Mouse (Mus musculus) forebrain, embryonic 11.5 days (tissue): ENCODE measurements around the gene Cutal. TPM values are rescaled to one million over a fixed set of nuclear protein-coding genes. Genes with fewer than 3 reads are reported as not detected.

Source experiments
- ATAC-seq: fragments of 200-750 bp; cut with Nextera tagmentation; replicated peaks from 2 replicates; pipeline ENCODE4 v1.8.0; 2017; ENCODE audit warnings: moderate TSS enrichment; ENCODE audit not compliant: low FRiP score
- DNase-seq: peaks from one replicate; pipeline ENCODE4 v3.0.0-alpha.2; 2017; ENCODE audit warnings: low spot score
- H3K27ac ChIP-seq: fragments of 300-500 bp; sonication (generic); 2 replicates; pipeline ENCODE4 v1.5.1; 2014; ENCODE audit warnings: low read depth, low read length
- H3K27me3 ChIP-seq: fragments of 300-500 bp; sonication (generic); 2 replicates; pipeline ENCODE4 v1.6.1; 2014; ENCODE audit warnings: mild to moderate bottlenecking, low read length, mixed read lengths; ENCODE audit not compliant: control insufficient read depth, insufficient read depth
- H3K36me3 ChIP-seq: fragments of 300-500 bp; sonication (generic); 2 replicates; pipeline ENCODE4 v1.6.1; 2014; ENCODE audit warnings: mild to moderate bottlenecking, low read length, moderate library complexity, mixed read lengths; ENCODE audit not compliant: control insufficient read depth, insufficient read depth
- H3K4me1 ChIP-seq: fragments of 300-500 bp; sonication (generic); replicated peaks from 2 replicates; pipeline ENCODE4 v1.6.1; 2014; ENCODE audit warnings: low read length, mixed read lengths; ENCODE audit not compliant: control insufficient read depth, insufficient read depth
- H3K4me2 ChIP-seq: fragments of 300-500 bp; sonication (generic); 2 replicates; pipeline ENCODE4 v1.6.1; 2014; ENCODE audit warnings: low read depth, mild to moderate bottlenecking, low read length, moderate library complexity, mixed read lengths; ENCODE audit not compliant: severe bottlenecking
- H3K4me3 ChIP-seq: fragments of 300-500 bp; sonication (generic); 2 replicates; pipeline ENCODE4 v1.5.1; 2014; ENCODE audit warnings: low read depth, low read length
- H3K9ac ChIP-seq: fragments of 300-500 bp; sonication (generic); 2 replicates; pipeline ENCODE4 v1.6.1; 2014; ENCODE audit warnings: low read length
- H3K9me3 ChIP-seq: fragments of 300-500 bp; sonication (generic); 2 replicates; pipeline ENCODE4 v1.6.1; 2016; ENCODE audit warnings: low read length, mixed read lengths; ENCODE audit not compliant: control insufficient read depth
- WGBS: fragments of 180-500 bp; shearing (Covaris S2); extraction: QIAGEN DNeasy Blood & Tissue Kit; methylation state at CpG from one replicate; pipeline ENCODE4 v1.1.7; 2014; 5-methylcytosine and 5-hydroxymethylcytosine counted together
- polyA plus RNA-seq: library from polyadenylated mRNA; unstranded; fragments of >200 nt; fragmentation: Nextera tagmentation; extraction: Ambion mirVana; gene quantifications from 2 replicates; pipeline ENCODE4 v1.2.1, GENCODE M21; 2014

Gene Cutal
- polyA plus RNA-seq, 1 experiment from 2014 or later, result not detected

- Histone ChIP-seq H3K27me3 (no peaks in the 10 kb centered on the region), H3K27ac (no peak overlapping the region), H3K4me1 (no peaks in the 10 kb centered on the region), H3K4me2 (no peak overlapping the region), H3K36me3 (no peaks in the 10 kb centered on the region), H3K9ac (no peak overlapping the region), H3K9me3 (no peaks in the 10 kb centered on the region), H3K4me3 (no peak overlapping the region)
- no peak for ATAC-seq
- WGBS, result 87% methylated on average over 17 of the region's 17 CpGs
- no peak for DNase-seq
Measured at GRCm38 (mm10) chr2:34896821-34897460, 22.7 kb downstream of the Cutal start.

GRCm38 (mm10) chr2:34897820-34898219 lies 23.6 kb downstream of the Cutal start:
- ATAC-seq (no peak), DNase-seq (no peak)
- no peaks in the 10 kb centered on the region for H3K27me3 ChIP-seq
- no peak overlapping the region for H3K27ac ChIP-seq
- no peaks in the 10 kb centered on the region for H3K4me1 ChIP-seq
- no peaks in the 10 kb centered on the region for H3K36me3 ChIP-seq
- no peak overlapping the region for H3K4me3 ChIP-seq
- no peak overlapping the region for H3K4me2 ChIP-seq
- no peak overlapping the region for H3K9ac ChIP-seq
- WGBS, result 24% methylated on average over 10 of the region's 10 CpGs
- no peaks in the 10 kb centered on the region for H3K9me3 ChIP-seq

GRCm38 (mm10) chr2:34899682-34900081 lies 25.5 kb downstream of the Cutal start:
- H3K4me1 ChIP-seq, result no peaks in the 10 kb centered on the region
- no peaks in the 10 kb centered on the region for H3K9me3 ChIP-seq
- no peak overlapping the region for H3K4me3 ChIP-seq
- 84% methylated on average over 11 of the region's 11 CpGs for WGBS
- no peak overlapping the region for H3K4me2 ChIP-seq
- no peak for DNase-seq
- H3K9ac ChIP-seq, result no peak overlapping the region
- H3K27ac ChIP-seq, result no peak overlapping the region
- no peaks in the 10 kb centered on the region for H3K36me3 ChIP-seq
- H3K27me3 ChIP-seq, result no peaks in the 10 kb centered on the region
- ATAC-seq, result no peak

GRCm38 (mm10) chr2:34900412-34900811 lies 26.2 kb downstream of the Cutal start:
- DNase-seq (no peak), ATAC-seq (no peak)
- H3K27ac ChIP-seq, result no peak overlapping the region
- 69% methylated on average over 1 of the region's 1 CpGs for WGBS
- H3K4me3 ChIP-seq, result no peak overlapping the region
- no peak overlapping the region for H3K9ac ChIP-seq
- peaks cover under 1% of the 10 kb centered on the region; the same call in 1 of the 2 replicates for H3K4me1 ChIP-seq
- no peaks in the 10 kb centered on the region for H3K27me3 ChIP-seq
- H3K9me3 ChIP-seq, result no peaks in the 10 kb centered on the region
- H3K4me2 ChIP-seq, result no peak overlapping the region
- H3K36me3 ChIP-seq, result no peaks in the 10 kb centered on the region

GRCm38 (mm10) chr2:34901726-34902125 lies 27.5 kb downstream of the Cutal start:
- H3K27ac ChIP-seq, result no peak overlapping the region
- WGBS, result 76% methylated on average over 4 of the region's 4 CpGs
- ATAC-seq, result no peak

GRCm38 (mm10) chr2:34902731-34903130 lies 28.5 kb downstream of the Cutal start:
- Histone ChIP-seq H3K27me3 (no peaks in the 10 kb centered on the region), H3K9me3 (no peaks in the 10 kb centered on the region), H3K4me1 (peaks cover 2% of the 10 kb centered on the region; the same call in 1 of the 2 replicates), H3K4me2 (no peak overlapping the region), H3K27ac (no peak overlapping the region), H3K9ac (no peak overlapping the region), H3K36me3 (no peaks in the 10 kb centered on the region), H3K4me3 (no peak overlapping the region)
- ATAC-seq (no peak), DNase-seq (no peak)
- 87% methylated on average over 6 of the region's 6 CpGs for WGBS

More at GRCm38 (mm10) chr2:34901726-34902125, 27.5 kb downstream of the Cutal start:
- H3K9me3 ChIP-seq, result no peaks in the 10 kb centered on the region
- DNase-seq, result no peak
- peaks cover 2% of the 10 kb centered on the region; the same call in 1 of the 2 replicates for H3K4me1 ChIP-seq
- H3K36me3 ChIP-seq, result no peaks in the 10 kb centered on the region
- H3K27me3 ChIP-seq, result no peaks in the 10 kb centered on the region
- H3K4me2 ChIP-seq, result no peak overlapping the region
- H3K9ac ChIP-seq, result no peak overlapping the region
- no peak overlapping the region for H3K4me3 ChIP-seq

GRCm38 (mm10) chr2:34903191-34903590 lies 29.0 kb downstream of the Cutal start:
- Histone ChIP-seq H3K4me1 (peaks cover 2% of the 10 kb centered on the region; the same call in 1 of the 2 replicates), H3K4me2 (no peak overlapping the region), H3K27ac (no peak overlapping the region), H3K4me3 (no peak overlapping the region), H3K36me3 (no peaks in the 10 kb centered on the region), H3K9ac (no peak overlapping the region), H3K27me3 (no peaks in the 10 kb centered on the region), H3K9me3 (no peaks in the 10 kb centered on the region)
- no peak for DNase-seq
- whole genome bisulfite sequencing, result 84% methylated on average over 7 of the region's 7 CpGs
- ATAC-seq, result no peak

GRCm38 (mm10) chr2:34903652-34904405 lies 29.6 kb downstream of the Cutal start:
- no peak overlapping the region for H3K4me2 ChIP-seq
- no peaks in the 10 kb centered on the region for H3K27me3 ChIP-seq
- H3K36me3 ChIP-seq, result no peaks in the 10 kb centered on the region
- H3K9me3 ChIP-seq, result no peaks in the 10 kb centered on the region
- no peak for ATAC-seq
- peaks cover 2% of the 10 kb centered on the region; the same call in 1 of the 2 replicates for H3K4me1 ChIP-seq
- WGBS, result 84% methylated on average over 4 of the region's 4 CpGs
- H3K9ac ChIP-seq, result peak overlapping the region; percentile 27; the same call in 1 of the 2 replicates
- DNase-seq, result no peak
- no peak overlapping the region for H3K4me3 ChIP-seq
- no peak overlapping the region for H3K27ac ChIP-seq
